Mouse (Mus musculus): ENCODE measurements around the gene Sox8. TPM values are rescaled to one million over a fixed set of nuclear protein-coding genes. Genes with fewer than 3 reads are reported as not detected.

The Sox8 gene
- polyA plus RNA-seq, 2 experiments from 2014 or later: 0.25 TPM; not detected in 1

- ATAC-seq: peak; percentile 27
These were observed 9.0 kb upstream of the Sox8 start for GRCm38 (mm10) chr17:25579332-25580047.

GRCm38 (mm10) chr17:25578920-25579319 is 8.4 kb upstream of the Sox8 start, which contains the start of gene Lmf1:
TSS of gene Lmf1 (plus strand) at chr17:25579085.
- peak; percentile 98 for ATAC-seq

DNA sequence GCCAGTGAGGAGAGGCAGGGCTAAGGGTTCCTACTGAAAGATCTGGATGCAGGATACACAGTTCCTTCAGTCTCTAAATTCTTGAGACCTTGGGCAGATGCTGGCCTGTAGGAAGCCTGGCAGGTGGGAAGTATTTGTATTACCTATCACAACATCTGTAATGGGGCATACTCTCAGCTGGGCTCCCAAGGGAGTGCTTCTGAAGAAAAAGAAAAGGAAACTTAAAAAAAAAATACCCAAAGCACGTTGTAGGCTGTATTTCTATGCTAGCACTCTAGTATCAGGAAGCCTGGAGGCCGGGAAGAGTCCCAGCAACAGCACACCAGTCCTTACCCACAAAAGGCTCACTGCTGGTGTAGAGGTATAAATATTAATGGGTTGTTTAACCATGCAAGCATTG is 7.2 kb upstream of the Sox8 start:
- ATAC-seq: no peak

- no peak for ATAC-seq
These were observed 6.8 kb upstream of the Sox8 start for GRCm38 (mm10) chr17:25577263-25577662.

- ATAC-seq: no peak
These were observed 5.5 kb upstream of the Sox8 start for GRCm38 (mm10) chr17:25576034-25576433.

DNA sequence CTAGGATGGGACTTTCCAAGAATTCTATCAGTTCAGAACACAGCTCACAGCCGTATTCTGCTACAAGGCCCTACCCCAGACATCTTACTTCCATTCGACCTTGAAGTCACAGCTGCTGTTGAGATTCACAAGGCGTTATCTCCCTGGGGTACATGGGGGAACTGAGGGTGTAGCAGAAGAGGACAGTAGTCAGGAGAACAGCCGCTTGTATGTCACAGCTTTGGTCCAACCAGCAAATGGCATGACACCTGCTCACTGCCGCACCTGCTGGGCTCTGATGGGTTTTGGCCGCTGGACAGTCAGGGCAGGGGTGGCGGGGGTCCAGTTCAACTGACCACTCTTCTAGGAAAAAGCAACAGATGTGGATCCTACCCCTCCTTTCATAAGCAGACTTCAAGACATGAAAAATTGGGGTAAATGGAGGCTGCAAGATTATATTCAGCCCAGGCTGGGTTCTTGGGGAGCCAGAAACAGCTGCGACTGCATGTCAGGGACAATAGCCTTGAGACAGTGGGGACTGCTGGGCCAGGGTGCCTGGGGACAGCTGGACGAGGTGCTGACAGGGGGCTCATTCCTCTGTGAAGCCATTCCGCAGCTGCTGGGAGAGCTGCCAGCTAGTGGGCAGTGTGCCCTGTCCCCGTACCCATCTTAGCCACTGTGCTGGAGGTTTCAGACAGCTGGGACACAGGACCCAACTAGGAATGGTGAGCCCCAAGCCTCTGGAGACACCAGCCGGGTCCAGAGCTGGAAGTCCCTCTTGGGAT is 4.9 kb upstream of the Sox8 start:
- no peak for ATAC-seq

- no peak for ATAC-seq
These were observed 951 bp upstream of the Sox8 start for GRCm38 (mm10) chr17:25571453-25571820.

- ATAC-seq: no peak
These were observed 446 bp downstream of the Sox8 start for GRCm38 (mm10) chr17:25569833-25570647.

- no peak for ATAC-seq
These were observed 1.6 kb downstream of the Sox8 start for GRCm38 (mm10) chr17:25568880-25569279.

DNA sequence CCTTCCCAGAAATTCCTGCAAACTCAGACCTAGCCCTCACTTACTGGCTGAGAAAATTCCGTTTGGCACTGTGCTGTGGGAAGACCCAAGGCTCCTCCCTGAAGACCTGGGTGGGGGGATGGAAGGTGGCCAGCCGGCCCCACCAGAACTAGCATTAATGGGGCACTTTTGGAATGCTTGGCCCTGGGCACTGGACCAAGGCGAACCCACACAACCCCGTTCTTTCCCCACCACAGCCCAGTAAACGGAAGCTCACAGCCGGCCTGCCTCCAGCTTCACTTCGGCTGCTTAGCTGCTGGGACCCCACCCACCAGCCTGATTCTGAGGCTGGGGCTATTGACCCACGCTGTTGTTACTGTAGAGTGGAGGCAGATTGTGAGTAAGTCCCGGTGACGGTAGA is 2.3 kb downstream of the Sox8 start:
- ATAC-seq: no peak

DNA sequence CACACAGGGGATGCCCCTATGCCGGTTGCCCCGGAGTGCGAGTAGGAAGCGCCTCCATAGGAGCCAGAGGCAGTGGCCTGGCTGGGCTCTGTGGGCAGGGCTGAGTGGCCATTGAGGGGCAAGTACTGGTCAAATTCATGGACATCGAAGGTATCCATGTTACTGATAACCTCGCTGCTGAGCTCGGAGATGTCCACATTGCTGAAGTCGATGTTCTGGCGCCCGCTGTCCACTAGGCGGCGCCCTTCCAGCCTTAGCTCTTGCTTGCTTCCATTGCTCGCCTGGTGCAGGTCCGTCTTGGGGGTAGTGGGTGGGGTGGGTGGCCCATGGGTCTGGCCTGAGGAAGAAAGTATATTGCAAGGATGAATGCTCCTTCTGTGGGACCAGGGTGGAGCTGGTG is 2.7 kb downstream of the Sox8 start:
- no peak for ATAC-seq

GRCm38 (mm10) chr17:25567261-25567660 is 3.2 kb downstream of the Sox8 start:
- no peak for ATAC-seq

- ATAC-seq: no peak
These were observed 4.5 kb downstream of the Sox8 start for GRCm38 (mm10) chr17:25565860-25566600.

DNA sequence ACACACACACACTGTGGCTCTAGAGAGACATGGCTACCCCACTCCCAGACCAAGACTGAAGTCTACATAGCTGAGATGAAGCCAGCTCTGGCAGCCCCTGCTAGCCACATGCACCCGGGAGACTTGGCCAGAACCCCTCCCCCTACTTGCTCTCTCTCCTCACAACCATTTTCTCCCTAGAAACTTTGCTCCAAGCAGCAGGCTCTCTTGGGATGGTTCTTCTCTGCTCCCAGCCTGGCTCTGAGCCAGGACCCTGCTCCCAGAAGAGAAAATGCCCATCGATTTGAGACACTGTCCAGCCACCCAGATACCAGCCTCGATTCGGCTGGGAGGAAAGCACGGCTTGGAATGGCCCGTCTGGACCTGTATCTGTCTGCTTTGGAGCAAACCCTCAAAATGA is 5.2 kb downstream of the Sox8 start:
- no peak for ATAC-seq

DNA sequence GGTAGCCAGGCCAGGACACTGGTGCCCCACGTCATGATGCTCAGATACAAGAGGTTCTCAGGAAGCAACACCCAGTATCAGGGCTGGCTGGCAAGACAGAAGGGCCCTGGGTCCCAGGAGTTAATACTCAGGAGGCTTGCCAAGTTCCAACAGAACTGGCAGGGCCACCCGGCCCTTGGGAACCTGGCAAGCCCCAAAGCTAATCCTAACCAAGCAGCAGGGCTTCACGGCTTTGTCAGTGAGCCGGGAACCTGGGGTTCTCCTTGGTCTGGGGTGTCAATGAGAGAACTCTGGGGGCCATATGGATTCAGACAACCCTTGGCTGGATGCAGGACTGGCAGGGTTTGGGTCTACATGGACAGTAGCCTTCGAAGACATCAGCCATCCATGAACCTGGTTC is 6.0 kb downstream of the Sox8 start:
- ATAC-seq: no peak

- ATAC-seq: no peak
These were observed 9.1 kb downstream of the Sox8 start for GRCm38 (mm10) chr17:25561223-25562028.

DNA sequence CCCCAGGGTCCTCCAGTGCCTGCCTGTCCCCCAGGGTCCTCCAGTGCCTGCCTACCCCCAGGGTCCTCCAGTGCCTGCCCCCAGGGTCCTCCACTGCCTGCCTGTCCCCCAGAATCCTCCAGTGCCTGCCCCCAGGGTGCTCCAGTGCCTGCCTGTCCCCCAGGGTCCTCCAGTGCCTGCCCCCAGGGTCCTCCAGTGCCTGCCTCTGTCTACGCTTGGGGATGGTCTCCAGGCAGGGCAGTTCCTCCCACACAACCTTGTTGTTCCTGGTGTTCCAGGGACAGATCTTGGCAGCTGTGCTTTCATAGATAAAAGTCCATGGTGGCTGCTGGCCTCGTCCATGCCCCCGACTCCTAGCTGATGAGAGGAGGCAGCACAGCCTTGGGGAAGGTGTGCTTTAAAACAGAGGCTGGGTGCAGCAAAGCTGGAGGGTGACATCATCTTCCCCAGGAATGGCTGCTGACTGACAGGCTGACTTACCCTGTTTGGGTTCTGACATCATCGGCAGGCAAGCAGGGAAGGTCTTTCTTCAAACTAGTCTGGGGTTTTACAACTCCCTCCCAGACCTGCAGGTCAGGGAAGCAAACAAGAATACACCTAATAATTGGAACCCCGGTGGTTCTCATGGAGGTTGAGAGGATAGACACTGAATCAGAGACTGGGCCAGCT is 9.8 kb downstream of the Sox8 start:
- ATAC-seq: no peak

DNA sequence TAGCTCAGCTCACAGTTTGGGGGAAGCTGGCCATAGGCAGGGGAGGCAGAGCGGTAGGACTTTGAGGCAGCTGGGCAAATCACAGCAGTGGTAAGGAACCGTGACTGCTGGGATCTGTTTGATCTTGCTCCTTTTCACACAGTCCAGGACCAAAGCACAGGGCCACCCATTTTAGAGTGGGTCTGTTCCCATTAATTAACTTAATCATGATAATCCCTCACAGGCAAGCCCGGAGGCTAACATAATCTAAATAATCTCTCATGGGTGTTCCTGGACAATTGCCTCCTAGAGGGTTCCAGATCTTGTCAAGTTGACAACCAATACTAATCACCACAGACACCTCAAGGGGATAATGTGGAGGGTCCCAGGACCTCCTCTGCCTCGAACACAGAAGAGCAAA is 10.9 kb downstream of the Sox8 start:
- no peak for ATAC-seq

GRCm38 (mm10) chr17:25556630-25557354 is 13.7 kb downstream of the Sox8 start:
- no peak for ATAC-seq

Data from activated CD4-positive, CD25-positive, alpha-beta regulatory T cell, adult 4 months (primary cell).